Mouse (Mus musculus): ENCODE results near the gene Banf1.

DNA sequence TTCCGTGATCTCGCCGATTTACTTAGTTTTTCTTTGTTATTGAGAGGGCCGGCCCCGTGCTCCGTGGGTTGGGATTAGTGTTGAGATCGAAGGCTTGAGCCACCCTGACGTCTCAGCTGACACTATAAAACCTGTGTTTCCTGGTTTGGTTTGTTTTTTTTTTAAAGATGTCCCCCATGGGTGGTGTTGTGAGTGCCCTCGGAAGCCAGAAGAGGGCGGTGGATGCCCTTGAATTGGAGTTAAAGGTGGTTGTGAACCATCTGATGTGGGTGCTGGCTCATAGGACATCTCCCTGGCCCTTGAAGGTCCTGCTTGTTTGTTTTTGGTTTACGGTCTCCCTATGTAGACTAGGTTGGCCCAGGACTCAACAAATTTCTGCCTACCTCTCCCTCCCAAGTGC, 487 bp upstream of the Banf1 start:
- TF ChIP-seq CTCF (IDR thresholded peaks at IDR 0.05; ENCODE audit: low read depth) (peak; percentile 59), EP300 (IDR thresholded peaks at IDR 0.05; ENCODE audit: low read depth) (no peak)
